Mouse (Mus musculus): Measurements from ENCODE around the gene Adra2a. TPM values are rescaled to one million over a fixed set of nuclear protein-coding genes. Genes with fewer than 3 reads are reported as not detected.

Gene Adra2a
- polyA plus RNA-seq, 1 experiment from 2014 or later, result 5.5 TPM

- no peaks in the 10 kb centered on the region for H3K36me3 ChIP-seq
- no peaks in the 10 kb centered on the region for H3K9me3 ChIP-seq
- ATAC-seq (ENCODE audit: low FRiP score, low read depth), result no peak
- peaks cover 49% of the 10 kb centered on the region for H3K4me1 ChIP-seq (replicated peaks)
- peak overlapping the region; percentile 81 for H3K27ac ChIP-seq (replicated peaks)
- peaks cover 15% of the 10 kb centered on the region; the same call in 1 of the 2 replicates for H3K27me3 ChIP-seq
- peak overlapping the region; percentile 99 for H3K4me2 ChIP-seq
- WGBS, result 3% methylated on average over 55 of the region's 55 CpGs
- peak overlapping the region; percentile 74 for H3K9ac ChIP-seq
- H3K4me3 ChIP-seq, result peak overlapping the region; percentile 64
Measured at GRCm38 (mm10) chr19:54045931-54046683, 2.2 kb downstream of the Adra2a start.

GRCm38 (mm10) chr19:54046684-54047070 lies 2.7 kb downstream of the Adra2a start:
- Histone ChIP-seq H3K4me3 (peak overlapping the region; percentile 64), H3K9ac (peak overlapping the region; percentile 74), H3K9me3 (no peaks in the 10 kb centered on the region), H3K4me2 (peak overlapping the region; percentile 99), H3K27ac (replicated peaks) (peak overlapping the region; percentile 81; the same call in 1 of the 2 replicates), H3K27me3 (peaks cover 15% of the 10 kb centered on the region; the same call in 1 of the 2 replicates), H3K36me3 (no peaks in the 10 kb centered on the region), H3K4me1 (replicated peaks) (peaks cover 49% of the 10 kb centered on the region)
- no peak for ATAC-seq (ENCODE audit: low FRiP score, low read depth)
- 1% methylated on average over 46 of the region's 46 CpGs for WGBS

- Histone ChIP-seq H3K9me3 (no peaks in the 10 kb centered on the region), H3K4me3 (peak overlapping the region; percentile 64), H3K9ac (peak overlapping the region; percentile 74), H3K36me3 (no peaks in the 10 kb centered on the region), H3K4me1 (replicated peaks) (peaks cover 49% of the 10 kb centered on the region), H3K27me3 (peaks cover 15% of the 10 kb centered on the region; the same call in 1 of the 2 replicates), H3K4me2 (peak overlapping the region; percentile 99), H3K27ac (replicated peaks) (peak overlapping the region; percentile 51)
- no peak for ATAC-seq (ENCODE audit: low FRiP score, low read depth)
- WGBS, result 2% methylated on average over 27 of the region's 27 CpGs
Measured at GRCm38 (mm10) chr19:54047386-54048050, 3.6 kb downstream of the Adra2a start.

- H3K9ac ChIP-seq, result no peak overlapping the region
- no peaks in the 10 kb centered on the region for H3K36me3 ChIP-seq
- 11% methylated on average over 13 of the region's 13 CpGs for WGBS
- no peak overlapping the region for H3K27ac ChIP-seq (replicated peaks)
- H3K27me3 ChIP-seq, result peaks cover 15% of the 10 kb centered on the region; the same call in 1 of the 2 replicates
- H3K4me3 ChIP-seq, result peak overlapping the region; percentile 64
- H3K4me1 ChIP-seq (replicated peaks), result peaks cover 47% of the 10 kb centered on the region
- H3K4me2 ChIP-seq, result peak overlapping the region; percentile 99
- no peak for ATAC-seq (ENCODE audit: low FRiP score, low read depth)
- no peaks in the 10 kb centered on the region for H3K9me3 ChIP-seq
Measured at GRCm38 (mm10) chr19:54048161-54048885, 4.4 kb downstream of the Adra2a start.

GRCm38 (mm10) chr19:54051651-54052050 lies 7.7 kb downstream of the Adra2a start:
- no peak for ATAC-seq (ENCODE audit: low FRiP score, low read depth)
- H3K4me3 ChIP-seq, result no peak overlapping the region
- peaks cover 10% of the 10 kb centered on the region; the same call in 1 of the 2 replicates for H3K27me3 ChIP-seq
- 75% methylated on average over 4 of the region's 4 CpGs for WGBS
- H3K4me1 ChIP-seq (replicated peaks), result peaks cover 26% of the 10 kb centered on the region
- no peak overlapping the region for H3K9ac ChIP-seq
- H3K27ac ChIP-seq (replicated peaks), result no peak overlapping the region
- no peaks in the 10 kb centered on the region for H3K9me3 ChIP-seq
- H3K36me3 ChIP-seq, result no peaks in the 10 kb centered on the region
- no peak overlapping the region for H3K4me2 ChIP-seq

GRCm38 (mm10) chr19:54055845-54056244 lies 11.9 kb downstream of the Adra2a start:
- H3K4me2 ChIP-seq, result no peak overlapping the region
- no peaks in the 10 kb centered on the region for H3K36me3 ChIP-seq
- H3K27me3 ChIP-seq, result no peaks in the 10 kb centered on the region
- H3K9me3 ChIP-seq, result no peaks in the 10 kb centered on the region
- 33% methylated on average over 5 of the region's 5 CpGs for WGBS
- H3K4me3 ChIP-seq, result no peak overlapping the region
- H3K9ac ChIP-seq, result no peak overlapping the region
- no peak overlapping the region for H3K27ac ChIP-seq (replicated peaks)
- H3K4me1 ChIP-seq (replicated peaks), result no peaks in the 10 kb centered on the region
- ATAC-seq (ENCODE audit: low FRiP score, low read depth), result no peak

GRCm38 (mm10) chr19:54068447-54068846 lies 24.5 kb downstream of the Adra2a start:
- 81% methylated on average over 7 of the region's 7 CpGs for WGBS
- H3K36me3 ChIP-seq, result no peaks in the 10 kb centered on the region
- H3K27me3 ChIP-seq, result no peaks in the 10 kb centered on the region
- no peaks in the 10 kb centered on the region for H3K9me3 ChIP-seq
- no peak for ATAC-seq (ENCODE audit: low FRiP score, low read depth)
- no peaks in the 10 kb centered on the region for H3K4me1 ChIP-seq (replicated peaks)
- H3K4me2 ChIP-seq, result no peak overlapping the region
- no peak overlapping the region for H3K4me3 ChIP-seq
- no peak overlapping the region for H3K9ac ChIP-seq
- no peak overlapping the region for H3K27ac ChIP-seq (replicated peaks)

GRCm38 (mm10) chr19:54070521-54070920 lies 26.6 kb downstream of the Adra2a start:
- Histone ChIP-seq H3K4me1 (replicated peaks) (no peaks in the 10 kb centered on the region), H3K4me3 (no peak overlapping the region), H3K9ac (no peak overlapping the region), H3K27me3 (no peaks in the 10 kb centered on the region), H3K27ac (replicated peaks) (no peak overlapping the region), H3K9me3 (no peaks in the 10 kb centered on the region), H3K4me2 (no peak overlapping the region), H3K36me3 (no peaks in the 10 kb centered on the region)
- ATAC-seq (ENCODE audit: low FRiP score, low read depth), result no peak
- 92% methylated on average over 5 of the region's 5 CpGs for WGBS

GRCm38 (mm10) chr19:54072233-54072800 lies 28.4 kb downstream of the Adra2a start:
- no peaks in the 10 kb centered on the region for H3K27me3 ChIP-seq
- H3K9me3 ChIP-seq, result no peaks in the 10 kb centered on the region
- H3K4me1 ChIP-seq (replicated peaks), result 0 out of 2 replicates have a peak, but pooled peaks cover 4% of the 10 kb centered on the region
- H3K4me2 ChIP-seq, result no peak overlapping the region
- ATAC-seq (ENCODE audit: low FRiP score, low read depth), result no peak
- no peak overlapping the region for H3K9ac ChIP-seq
- H3K27ac ChIP-seq (replicated peaks), result no peak overlapping the region
- no peak overlapping the region for H3K4me3 ChIP-seq
- H3K36me3 ChIP-seq, result no peaks in the 10 kb centered on the region
- 82% methylated on average over 5 of the region's 5 CpGs for WGBS

GRCm38 (mm10) chr19:54076362-54077349 lies 32.7 kb downstream of the Adra2a start:
- WGBS, result 29% methylated on average over 10 of the region's 10 CpGs
- Histone ChIP-seq H3K27ac (replicated peaks) (no peak overlapping the region), H3K36me3 (no peaks in the 10 kb centered on the region), H3K9me3 (no peaks in the 10 kb centered on the region), H3K4me1 (replicated peaks) (0 out of 2 replicates have a peak, but pooled peaks cover 4% of the 10 kb centered on the region), H3K27me3 (no peaks in the 10 kb centered on the region), H3K9ac (no peak overlapping the region), H3K4me3 (no peak overlapping the region), H3K4me2 (no peak overlapping the region)
- no peak for ATAC-seq (ENCODE audit: low FRiP score, low read depth)

GRCm38 (mm10) chr19:54081303-54081702 lies 37.4 kb downstream of the Adra2a start:
- H3K27me3 ChIP-seq, result no peaks in the 10 kb centered on the region
- H3K4me3 ChIP-seq, result no peak overlapping the region
- WGBS, result 93% methylated on average over 9 of the region's 9 CpGs

More at GRCm38 (mm10) chr19:54081303-54081702, 37.4 kb downstream of the Adra2a start:
- no peak overlapping the region for H3K27ac ChIP-seq (replicated peaks)
- 0 out of 2 replicates have a peak, but pooled peaks cover 4% of the 10 kb centered on the region for H3K4me1 ChIP-seq (replicated peaks)
- no peak overlapping the region for H3K4me2 ChIP-seq
- H3K9me3 ChIP-seq, result no peaks in the 10 kb centered on the region
- no peak overlapping the region for H3K9ac ChIP-seq
- no peaks in the 10 kb centered on the region for H3K36me3 ChIP-seq
- no peak for ATAC-seq (ENCODE audit: low FRiP score, low read depth)

All from hindbrain, embryonic 15.5 days (tissue).